Mouse (Mus musculus) C2C12 (cell line): ENCODE results near the gene Braf. TPM values are rescaled to one million over a fixed set of nuclear protein-coding genes. Genes with fewer than 3 reads are reported as not detected.
A peak's percentile ranks its signal among the peaks of the same experiment; 100 is the strongest.

Source experiments
- H3K27me3 ChIP-seq: one replicate; pipeline ENCODE4 v1.6.1; 2011; ENCODE audit not compliant: control insufficient read depth, insufficient read depth, insufficient read length
- H3K36me3 ChIP-seq: one replicate; pipeline ENCODE4 v1.6.1; 2011; ENCODE audit not compliant: control insufficient read depth, insufficient read depth
- H3K4me3 ChIP-seq: one replicate; pipeline ENCODE4 v1.5.1; 2011; ENCODE audit warnings: mild to moderate bottlenecking, control low read depth; ENCODE audit not compliant: poor library complexity, insufficient read depth, severe bottlenecking
- H3K79me2 ChIP-seq: one replicate; pipeline ENCODE4 v1.6.1; 2011; ENCODE audit not compliant: control insufficient read depth, insufficient read depth
- H3K79me3 ChIP-seq: one replicate; pipeline ENCODE4 v1.6.1; 2011; ENCODE audit warnings: low read depth, control low read depth
- H3ac ChIP-seq: one replicate; pipeline ENCODE3; 2011; ENCODE audit warnings: low read depth; ENCODE audit not compliant: control insufficient read depth, insufficient read length
- CEBPB ChIP-seq: IDR thresholded peaks from one replicate; pipeline ENCODE4 v1.6.1; 2011; ENCODE audit warnings: low read depth, mild to moderate bottlenecking, control low read depth, moderate library complexity
- CTCF ChIP-seq: IDR thresholded peaks from one replicate; pipeline ENCODE4 v1.5.1; 2011; ENCODE audit not compliant: control insufficient read depth, insufficient read depth, insufficient read length
- FOSL1 ChIP-seq: IDR thresholded peaks from one replicate; pipeline ENCODE4 v1.8.0; 2011; ENCODE audit warnings: mild to moderate bottlenecking, low read length; ENCODE audit not compliant: poor library complexity, insufficient read depth, severe bottlenecking
- MAX ChIP-seq: IDR thresholded peaks from one replicate; pipeline ENCODE4 v1.6.1; 2011; ENCODE audit warnings: mild to moderate bottlenecking, control low read depth
- MYOD1 ChIP-seq: IDR thresholded peaks from one replicate; pipeline ENCODE4 v1.6.1; 2011; ENCODE audit warnings: low read depth; ENCODE audit not compliant: control insufficient read depth, insufficient read length
- MYOG ChIP-seq: IDR thresholded peaks from one replicate; pipeline ENCODE4 v1.6.1; 2011; ENCODE audit not compliant: control insufficient read depth, insufficient read length; ENCODE audit errors: extremely low read depth
- USF1 ChIP-seq: IDR thresholded peaks from one replicate; pipeline ENCODE4 v1.6.1; 2011; ENCODE audit warnings: low read depth, mild to moderate bottlenecking, control low read depth, moderate library complexity
- polyA plus RNA-seq: library from polyadenylated mRNA; unstranded; fragments of >200 nt; fragmentation: generic; extraction: Trizol; gene quantifications from one replicate; pipeline ENCODE4 v1.2.1, GENCODE M21; 2012; ENCODE audit warnings: missing spikeins

Gene Braf
- polyA plus RNA-seq, 1 experiment = 2.2 TPM

- TF ChIP-seq MYOG = no peak
- no peaks in the 10 kb centered on the region for H3K27me3 ChIP-seq
- H3K4me3 ChIP-seq = peak within 1 kb of the TSS; percentile 46
- H3K36me3 ChIP-seq = no peaks in the 10 kb centered on the region
- H3K79me3 ChIP-seq = no peaks in the 10 kb centered on the region
- H3ac ChIP-seq = peak within 1 kb of the TSS; percentile 92
- peaks cover 18% of the 10 kb centered on the region for H3K79me2 ChIP-seq
Observed at GRCm38 (mm10) chr6:39557723-39558261, 167.5 kb downstream of the Braf start, which contains the start of gene Dennd2a. Gene Dennd2a, minus strand, starts transcription at chr6:39557867.

- peak overlapping the region; percentile 92 for H3ac ChIP-seq
- peaks cover 18% of the 10 kb centered on the region for H3K79me2 ChIP-seq
- H3K27me3 ChIP-seq = no peaks in the 10 kb centered on the region
- no peaks in the 10 kb centered on the region for H3K79me3 ChIP-seq
- peak overlapping the region; percentile 46 for H3K4me3 ChIP-seq
- no peaks in the 10 kb centered on the region for H3K36me3 ChIP-seq
- TF ChIP-seq USF1 (no peak), MAX (no peak), MYOG (no peak), FOSL1 (no peak), CEBPB (no peak), CTCF (no peak), MYOD1 (no peak)
Observed at GRCm38 (mm10) chr6:39556900-39557659, 168.2 kb downstream of the Braf start.

- Histone ChIP-seq H3ac (no peak overlapping the region), H3K36me3 (no peaks in the 10 kb centered on the region), H3K27me3 (no peaks in the 10 kb centered on the region), H3K4me3 (no peak overlapping the region), H3K79me3 (no peaks in the 10 kb centered on the region), H3K79me2 (peaks cover 18% of the 10 kb centered on the region)
- no peak for TF ChIP-seq CEBPB
- no peak for TF ChIP-seq MYOD1
- TF ChIP-seq MYOG = no peak
- TF ChIP-seq FOSL1 = no peak
- no peak for TF ChIP-seq USF1
Observed at GRCm38 (mm10) chr6:39555648-39555945, 169.7 kb downstream of the Braf start.

- H3K4me3 ChIP-seq = no peak overlapping the region
- no peaks in the 10 kb centered on the region for H3K79me3 ChIP-seq
- TF ChIP-seq CEBPB = no peak
- no peak for TF ChIP-seq MYOG
- TF ChIP-seq MAX = no peak
- TF ChIP-seq MYOD1 = no peak
- TF ChIP-seq USF1 = no peak
- TF ChIP-seq FOSL1 = no peak
- no peak for TF ChIP-seq CTCF
- no peaks in the 10 kb centered on the region for H3K36me3 ChIP-seq
- no peaks in the 10 kb centered on the region for H3K27me3 ChIP-seq
- H3K79me2 ChIP-seq = peaks cover 18% of the 10 kb centered on the region
- H3ac ChIP-seq = no peak overlapping the region
Observed at GRCm38 (mm10) chr6:39554888-39555647, 170.2 kb downstream of the Braf start.

Other genes with a start within 250 kb of the Braf start
- gene Dennd2a, start 167.6 kb downstream of the Braf start, polyA plus RNA-seq = 11.5 TPM
- 5.8 TPM for gene Adck2, start 151.6 kb downstream of the Braf start, polyA plus RNA-seq
- not detected for gene Gm42420, start 139.7 kb downstream of the Braf start, polyA plus RNA-seq
- 243 TPM for gene Ndufb2, start 132.9 kb downstream of the Braf start, polyA plus RNA-seq
- gene Mrps33, start 85.5 kb upstream of the Braf start, polyA plus RNA-seq = 133 TPM
- 0.01 TPM for gene Tmem178b, start 147.8 kb upstream of the Braf start, polyA plus RNA-seq